8 mouse cellular contexts compared by ENCODE assay signal in genomic region chr17:83862134-83862881, GRCm38 (mm10). TPM values are rescaled to one million over a fixed set of nuclear protein-coding genes. Genes with fewer than 3 reads are reported as not detected.
A peak's percentile ranks its signal among the peaks of the same experiment; 100 is the strongest.
DNase-seq lines count a peak whose midpoint lies in the region; ATAC-seq lines count a peak whose summit lies in the region.

No protein-coding gene starts in this region.

- H3K36me3 ChIP-seq in forebrain, embryonic 15.5 days, result no peaks in the 10 kb centered on the region
- H3K36me3 ChIP-seq in hindbrain, embryonic 10.5 days, result no peaks in the 10 kb centered on the region
- H3K36me3 ChIP-seq in megakaryocyte, embryonic 14.5 days (replicated peaks; ENCODE audit: low read length), result no peaks in the 10 kb centered on the region

- H3K4me2 ChIP-seq in forebrain, embryonic 15.5 days (replicated peaks), result peak overlapping the region; percentile 81

- peak overlapping the region; percentile 66 for H3K9ac ChIP-seq in forebrain, embryonic 15.5 days (replicated peaks)

- H3K4me1 ChIP-seq in brown adipose tissue, adult 24 weeks (ENCODE audit: control insufficient read depth, insufficient read depth, insufficient read length, low read length), result no peaks in the 10 kb centered on the region
- peaks cover 6% of the 10 kb centered on the region; the same call in 1 of the 2 replicates for H3K4me1 ChIP-seq in forebrain, embryonic 15.5 days
- peaks cover 13% of the 10 kb centered on the region; the same call in 1 of the 2 replicates for H3K4me1 ChIP-seq in hindbrain, embryonic 10.5 days (replicated peaks)
- peaks cover 22% of the 10 kb centered on the region for H3K4me1 ChIP-seq in megakaryocyte, embryonic 14.5 days

- peak; percentile 63 for DNase-seq in MN1 (ENCODE audit: low spot score)
- DNase-seq in hindbrain, embryonic 10.5 days (ENCODE audit: low spot score), result no peak
- DNase-seq in left cerebral cortex, postnatal 25 days (ENCODE audit: low spot score in 2 of 2), result peak; percentile 52 to 71
- peak; percentile 72 for DNase-seq in right cerebral cortex, postnatal 25 days
- DNase-seq in urinary bladder, postnatal 36 days (ENCODE audit: low spot score in 2 of 2), result peak; percentile 53 to 64

- H3K27me3 ChIP-seq in forebrain, embryonic 15.5 days, result no peaks in the 10 kb centered on the region
- peaks cover 17% of the 10 kb centered on the region for H3K27me3 ChIP-seq in hindbrain, embryonic 10.5 days (ENCODE audit: insufficient read depth, poor library complexity, severe bottlenecking)
- peaks cover 2% of the 10 kb centered on the region for H3K27me3 ChIP-seq in megakaryocyte, embryonic 14.5 days (replicated peaks)

- H3K27ac ChIP-seq in brown adipose tissue, adult 24 weeks (replicated peaks; ENCODE audit: low read depth, low read length), result peak overlapping the region; percentile 83
- peak overlapping the region; percentile 90 for H3K27ac ChIP-seq in forebrain, embryonic 15.5 days (replicated peaks)
- peak overlapping the region; percentile 94 for H3K27ac ChIP-seq in hindbrain, embryonic 10.5 days

- peak overlapping the region; percentile 88 for H3K4me3 ChIP-seq in brown adipose tissue, adult 24 weeks (ENCODE audit: insufficient read depth, low read depth, low read length)
- H3K4me3 ChIP-seq in forebrain, embryonic 15.5 days, result peak overlapping the region; percentile 58
- peak overlapping the region; percentile 79 for H3K4me3 ChIP-seq in hindbrain, embryonic 10.5 days
- peak overlapping the region; percentile 97 for H3K4me3 ChIP-seq in megakaryocyte, embryonic 14.5 days (replicated peaks)

- under 1% methylated on average over 27 of the region's 27 CpGs for WGBS in forebrain, embryonic 15.5 days
- under 1% methylated on average over 27 of the region's 27 CpGs for WGBS in hindbrain, embryonic 10.5 days

- no peaks in the 10 kb centered on the region for H3K9me3 ChIP-seq in forebrain, embryonic 15.5 days
- no peaks in the 10 kb centered on the region for H3K9me3 ChIP-seq in hindbrain, embryonic 10.5 days
- H3K9me3 ChIP-seq in megakaryocyte, embryonic 14.5 days, result no peaks in the 10 kb centered on the region

- intact Hi-C loops in left cerebral cortex, postnatal 25 days (cut with DNase I), result no loop called here

- peak; percentile 83 for ATAC-seq in forebrain, embryonic 15.5 days (replicated peaks)

RNA-seq across cellular contexts. Expression of gene Haao, which starts 14.5 kb away (rescaled TPM):
- not detected in 2 replicates for polyA plus RNA-seq in brown adipose tissue, adult 24 weeks (2012; ENCODE audit: insufficient read depth, insufficient read length, missing spikeins)
- polyA plus RNA-seq in forebrain, embryonic 15.5 days (2015; fragmentation: Nextera tagmentation; extraction: Ambion mirVana), result 0.13 TPM in 1 of 2 replicates, not detected in the other
- 0.41 and 0.54 TPM in 2 replicates for polyA plus RNA-seq in hindbrain, embryonic 10.5 days (2016; fragmentation: Nextera tagmentation; extraction: Ambion mirVana)
- not detected for total RNA-seq in left cerebral cortex, postnatal 25 days (2021)
- 1.9 TPM in 1 of 2 replicates, not detected in the other for polyA plus RNA-seq in megakaryocyte, embryonic 14.5 days (2012; ENCODE audit: insufficient read depth, low replicate concordance)
